Mouse (Mus musculus): Measurements from ENCODE around the gene Gm8909. TPM values are rescaled to one million over a fixed set of nuclear protein-coding genes. Genes with fewer than 3 reads are reported as not detected.

The Gm8909 gene
- polyA plus RNA-seq, 1 experiment from 2014 or later = 6.7 TPM

GRCm38 (mm10) chr17:36198317-36198716 is 30.0 kb upstream of the Gm8909 start:
- no peak overlapping the region for H3K4me2 ChIP-seq (replicated peaks; ENCODE audit: low read depth, low read length)
- no peaks in the 10 kb centered on the region for H3K36me3 ChIP-seq (ENCODE audit: insufficient read depth, low read length)
- no peak overlapping the region for H3K9ac ChIP-seq (replicated peaks; ENCODE audit: low read depth)
- H3K9me3 ChIP-seq (ENCODE audit: low read length) = no peaks in the 10 kb centered on the region
- no peaks in the 10 kb centered on the region for H3K27me3 ChIP-seq (replicated peaks; ENCODE audit: insufficient read depth, low read length)
- H3K4me1 ChIP-seq (ENCODE audit: insufficient read depth, low read depth, low read length) = no peaks in the 10 kb centered on the region
- no peak for TF ChIP-seq EP300 (IDR thresholded peaks at IDR 0.05)
- TF ChIP-seq CTCF (IDR thresholded peaks at IDR 0.05) = peak; percentile 67
- H3K27ac ChIP-seq (ENCODE audit: low read length) = no peak overlapping the region
- ATAC-seq (peak; percentile 32; the same call in 1 of the 2 replicates), DNase-seq (ENCODE audit: low spot score) (peak; percentile 22)
- WGBS = 18% methylated on average over 5 of the region's 5 CpGs
- no peak overlapping the region for H3K4me3 ChIP-seq (ENCODE audit: low read depth, low read length)

- Histone ChIP-seq H3K4me3 (ENCODE audit: low read depth, low read length) (no peak overlapping the region), H3K4me1 (ENCODE audit: insufficient read depth, low read depth, low read length) (no peaks in the 10 kb centered on the region), H3K4me2 (replicated peaks; ENCODE audit: low read depth, low read length) (no peak overlapping the region), H3K27me3 (replicated peaks; ENCODE audit: insufficient read depth, low read length) (no peaks in the 10 kb centered on the region), H3K9me3 (ENCODE audit: low read length) (no peaks in the 10 kb centered on the region), H3K36me3 (ENCODE audit: insufficient read depth, low read length) (no peaks in the 10 kb centered on the region), H3K9ac (replicated peaks; ENCODE audit: low read depth) (no peak overlapping the region), H3K27ac (ENCODE audit: low read length) (no peak overlapping the region)
- TF ChIP-seq CTCF (IDR thresholded peaks at IDR 0.05) (no peak), EP300 (IDR thresholded peaks at IDR 0.05) (no peak)
- DNase-seq (ENCODE audit: low spot score) (no peak), ATAC-seq (no peak)
- 73% methylated on average over 6 of the region's 6 CpGs for WGBS
Measured at GRCm38 (mm10) chr17:36194471-36194870, 26.1 kb upstream of the Gm8909 start.

GRCm38 (mm10) chr17:36193546-36194141 is 25.3 kb upstream of the Gm8909 start:
- WGBS = 26% methylated on average over 8 of the region's 8 CpGs
- Histone ChIP-seq H3K4me1 (ENCODE audit: insufficient read depth, low read depth, low read length) (no peaks in the 10 kb centered on the region), H3K27ac (ENCODE audit: low read length) (no peak overlapping the region), H3K9me3 (ENCODE audit: low read length) (no peaks in the 10 kb centered on the region), H3K4me2 (replicated peaks; ENCODE audit: low read depth, low read length) (no peak overlapping the region), H3K27me3 (replicated peaks; ENCODE audit: insufficient read depth, low read length) (no peaks in the 10 kb centered on the region), H3K4me3 (ENCODE audit: low read depth, low read length) (no peak overlapping the region), H3K9ac (replicated peaks; ENCODE audit: low read depth) (no peak overlapping the region), H3K36me3 (ENCODE audit: insufficient read depth, low read length) (no peaks in the 10 kb centered on the region)
- TF ChIP-seq CTCF (IDR thresholded peaks at IDR 0.05) = peak; percentile 88
- no peak for TF ChIP-seq EP300 (IDR thresholded peaks at IDR 0.05)
- peak; percentile 54 for ATAC-seq
- DNase-seq (ENCODE audit: low spot score) = peak; percentile 86

- no peaks in the 10 kb centered on the region for H3K9me3 ChIP-seq (ENCODE audit: low read length)
Measured at GRCm38 (mm10) chr17:36192371-36192770, 24.0 kb upstream of the Gm8909 start.

GRCm38 (mm10) chr17:36190169-36190507 is 21.8 kb upstream of the Gm8909 start, which contains the start of gene H2-T3:
H2-T3 (minus strand) TSS chr17:36190287.
- H3K36me3 ChIP-seq (ENCODE audit: insufficient read depth, low read length) = no peaks in the 10 kb centered on the region
- ATAC-seq (no peak), DNase-seq (ENCODE audit: low spot score) (no peak)
- no peaks in the 10 kb centered on the region for H3K9me3 ChIP-seq (ENCODE audit: low read length)
- H3K4me1 ChIP-seq (ENCODE audit: insufficient read depth, low read depth, low read length) = no peaks in the 10 kb centered on the region
- H3K4me3 ChIP-seq (ENCODE audit: low read depth, low read length) = no peak within 1 kb of the TSS
- no peak within 1 kb of the TSS for H3K4me2 ChIP-seq (replicated peaks; ENCODE audit: low read depth, low read length)
- no peak within 1 kb of the TSS for H3K27ac ChIP-seq (ENCODE audit: low read length)
- 62% methylated on average over 2 of the region's 2 CpGs for WGBS
- H3K27me3 ChIP-seq (replicated peaks; ENCODE audit: insufficient read depth, low read length) = no peaks in the 10 kb centered on the region
- H3K9ac ChIP-seq (replicated peaks; ENCODE audit: low read depth) = no peak within 1 kb of the TSS
- TF ChIP-seq EP300 (IDR thresholded peaks at IDR 0.05) = no peak
- TF ChIP-seq CTCF (IDR thresholded peaks at IDR 0.05) = no peak

More at GRCm38 (mm10) chr17:36192371-36192770, 24.0 kb upstream of the Gm8909 start:
- ATAC-seq = no peak
- no peak overlapping the region for H3K27ac ChIP-seq (ENCODE audit: low read length)
- no peak for DNase-seq (ENCODE audit: low spot score)
- H3K27me3 ChIP-seq (replicated peaks; ENCODE audit: insufficient read depth, low read length) = no peaks in the 10 kb centered on the region
- no peaks in the 10 kb centered on the region for H3K4me1 ChIP-seq (ENCODE audit: insufficient read depth, low read depth, low read length)
- 44% methylated on average over 2 of the region's 2 CpGs for WGBS
- H3K4me3 ChIP-seq (ENCODE audit: low read depth, low read length) = no peak overlapping the region
- no peak overlapping the region for H3K9ac ChIP-seq (replicated peaks; ENCODE audit: low read depth)
- H3K36me3 ChIP-seq (ENCODE audit: insufficient read depth, low read length) = no peaks in the 10 kb centered on the region
- no peak for TF ChIP-seq CTCF (IDR thresholded peaks at IDR 0.05)
- no peak overlapping the region for H3K4me2 ChIP-seq (replicated peaks; ENCODE audit: low read depth, low read length)

GRCm38 (mm10) chr17:36189491-36190168 is 21.3 kb upstream of the Gm8909 start:
- TF ChIP-seq EP300 (IDR thresholded peaks at IDR 0.05) = no peak
- no peak for TF ChIP-seq CTCF (IDR thresholded peaks at IDR 0.05)
- Histone ChIP-seq H3K4me1 (ENCODE audit: insufficient read depth, low read depth, low read length) (no peaks in the 10 kb centered on the region), H3K9me3 (ENCODE audit: low read length) (no peaks in the 10 kb centered on the region), H3K4me2 (replicated peaks; ENCODE audit: low read depth, low read length) (no peak overlapping the region), H3K9ac (replicated peaks; ENCODE audit: low read depth) (no peak overlapping the region), H3K4me3 (ENCODE audit: low read depth, low read length) (no peak overlapping the region), H3K27ac (ENCODE audit: low read length) (no peak overlapping the region), H3K27me3 (replicated peaks; ENCODE audit: insufficient read depth, low read length) (no peaks in the 10 kb centered on the region), H3K36me3 (ENCODE audit: insufficient read depth, low read length) (no peaks in the 10 kb centered on the region)
- DNase-seq (ENCODE audit: low spot score) = no peak
- 40% methylated on average over 17 of the region's 18 CpGs for WGBS
- no peak for ATAC-seq
